Mouse (Mus musculus) forebrain, embryonic 16.5 days (tissue): ENCODE data around the gene Zfp990. TPM values are rescaled to one million over a fixed set of nuclear protein-coding genes. Genes with fewer than 3 reads are reported as not detected.
"Not testable (repeated sequence)": the region's sequence is repeated elsewhere in the genome, so short reads cannot be mapped to it uniquely, and the experiment has no call there.

Experiments
- ATAC-seq: fragments of 200-750 bp; cut with Nextera tagmentation; 2 replicates; pipeline ENCODE4 v1.8.0; 2017; ENCODE audit warnings: mild to moderate bottlenecking, moderate library complexity
- H3K27ac ChIP-seq: fragments of 300-500 bp; sonication (generic); 2 replicates; pipeline ENCODE4 v1.5.1; 2014; ENCODE audit warnings: low read length, control low read depth
- H3K27me3 ChIP-seq: fragments of 300-500 bp; sonication (generic); replicated peaks from 2 replicates; pipeline ENCODE4 v1.6.1; 2014; ENCODE audit warnings: low read length; ENCODE audit not compliant: control insufficient read depth, insufficient read depth
- H3K36me3 ChIP-seq: fragments of 300-500 bp; sonication (generic); 2 replicates; pipeline ENCODE4 v1.6.1; 2014; ENCODE audit not compliant: control insufficient read depth, insufficient read depth
- H3K4me1 ChIP-seq: fragments of 300-500 bp; sonication (generic); replicated peaks from 2 replicates; pipeline ENCODE4 v1.6.1; 2014; ENCODE audit warnings: low read length; ENCODE audit not compliant: control insufficient read depth, insufficient read depth
- H3K4me2 ChIP-seq: fragments of 300-500 bp; sonication (generic); 2 replicates; pipeline ENCODE4 v1.6.1; 2014; ENCODE audit warnings: mild to moderate bottlenecking, low read length, control low read depth
- H3K4me3 ChIP-seq: fragments of 300-500 bp; sonication (generic); replicated peaks from 2 replicates; pipeline ENCODE4 v1.5.1; 2014; ENCODE audit warnings: mild to moderate bottlenecking, low read length, control low read depth
- H3K9ac ChIP-seq: fragments of 300-500 bp; sonication (generic); replicated peaks from 2 replicates; pipeline ENCODE4 v1.6.1; 2014; ENCODE audit warnings: low read depth, low read length, control low read depth
- H3K9me3 ChIP-seq: fragments of 300-500 bp; sonication (generic); 2 replicates; pipeline ENCODE4 v1.6.1; 2016; ENCODE audit warnings: low read length; ENCODE audit not compliant: control insufficient read depth
- WGBS: fragments of 180-500 bp; shearing (Covaris S2); extraction: QIAGEN DNeasy Blood & Tissue Kit; methylation state at CpG from one replicate; pipeline ENCODE4 v1.1.7; 2014; 5-methylcytosine and 5-hydroxymethylcytosine counted together
- polyA plus RNA-seq: library from polyadenylated mRNA; unstranded; fragments of >200 nt; fragmentation: Nextera tagmentation; extraction: Ambion mirVana; gene quantifications from 2 replicates; pipeline ENCODE4 v1.2.1, GENCODE M21; 2015

The Zfp990 gene
- polyA plus RNA-seq, 1 experiment from 2014 or later: not detected

DNA sequence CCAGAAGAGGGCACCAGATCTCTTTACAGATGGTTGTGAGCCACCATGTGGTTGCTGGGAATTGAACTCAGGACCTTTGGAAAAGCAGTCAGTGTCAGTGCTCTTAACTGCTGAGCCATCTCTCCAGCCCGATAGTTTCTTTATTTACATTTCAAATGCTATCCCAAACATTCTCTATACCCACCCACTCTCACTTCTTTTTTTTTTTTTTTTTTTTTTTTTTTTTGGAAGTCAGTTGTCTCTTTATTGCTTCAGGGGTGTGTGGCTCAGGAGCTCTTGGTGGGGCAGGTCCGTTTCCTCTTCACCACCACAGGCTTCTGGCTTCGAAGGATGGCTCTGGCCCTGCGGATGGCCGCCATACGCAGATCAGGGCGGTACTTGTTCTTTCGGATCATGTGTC lies 66.1 kb downstream of the Zfp990 start:
- not testable (repeated sequence) for H3K9ac ChIP-seq, H3K4me2 ChIP-seq, H3K27me3 ChIP-seq, H3K4me1 ChIP-seq, H3K9me3 ChIP-seq, H3K4me3 ChIP-seq, H3K27ac ChIP-seq, H3K36me3 ChIP-seq, ATAC-seq
- 92% methylated on average over 8 of the region's 8 CpGs for WGBS

DNA sequence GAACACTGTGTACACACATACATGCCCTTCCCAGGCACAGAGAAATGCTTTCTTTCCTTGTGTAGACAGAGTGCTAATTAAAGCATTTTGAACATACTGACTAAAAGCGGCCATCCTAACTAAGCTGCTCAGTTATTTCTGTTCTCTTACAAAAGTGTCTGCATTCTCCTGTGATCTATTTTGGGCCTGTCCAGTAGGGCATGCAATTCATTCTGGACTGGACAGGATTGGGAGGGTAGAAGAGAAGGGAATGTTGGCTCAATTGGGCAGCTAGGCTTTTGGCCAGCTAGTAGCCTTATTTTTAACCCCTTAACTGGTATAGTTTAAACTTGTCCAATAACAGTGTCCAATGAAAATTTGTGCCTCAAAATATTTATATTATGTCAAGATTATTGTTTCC lies 69.8 kb downstream of the Zfp990 start:
- H3K4me2 ChIP-seq, ATAC-seq, H3K9me3 ChIP-seq, H3K27me3 ChIP-seq, H3K4me1 ChIP-seq, H3K27ac ChIP-seq, H3K36me3 ChIP-seq, H3K9ac ChIP-seq, H3K4me3 ChIP-seq: not testable (repeated sequence)
- 89% methylated on average over 1 of the region's 1 CpGs for WGBS

DNA sequence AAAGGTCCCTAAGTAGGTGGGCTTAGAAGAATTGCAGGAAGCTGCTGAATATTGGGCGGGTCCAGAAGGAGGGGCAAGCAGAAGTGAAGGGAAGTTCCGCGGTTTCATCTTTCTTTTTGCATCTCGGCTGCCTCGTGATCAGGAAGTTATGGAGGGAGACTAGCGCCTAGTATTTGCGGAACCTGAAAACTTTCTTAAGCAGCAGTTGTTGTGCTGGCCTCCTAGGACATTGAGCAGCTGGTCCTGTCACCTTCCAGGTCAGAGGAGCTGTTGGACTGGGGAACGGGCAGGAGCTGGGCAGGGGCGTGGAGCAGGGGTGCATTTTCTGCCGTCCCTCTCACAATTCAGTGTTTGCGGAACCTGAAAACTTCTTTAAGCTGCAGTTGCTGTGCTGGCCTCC lies 74.5 kb downstream of the Zfp990 start, which contains the start of gene Gm13212:
Gene Gm13212, plus strand, starts transcription at position 89 of the 400 bp plus-strand sequence.
- not testable (repeated sequence) for H3K4me1 ChIP-seq, H3K4me2 ChIP-seq, H3K4me3 ChIP-seq, H3K9ac ChIP-seq, H3K27me3 ChIP-seq, ATAC-seq, H3K9me3 ChIP-seq, H3K36me3 ChIP-seq, H3K27ac ChIP-seq
- 22% methylated on average over 11 of the region's 11 CpGs for WGBS

DNA sequence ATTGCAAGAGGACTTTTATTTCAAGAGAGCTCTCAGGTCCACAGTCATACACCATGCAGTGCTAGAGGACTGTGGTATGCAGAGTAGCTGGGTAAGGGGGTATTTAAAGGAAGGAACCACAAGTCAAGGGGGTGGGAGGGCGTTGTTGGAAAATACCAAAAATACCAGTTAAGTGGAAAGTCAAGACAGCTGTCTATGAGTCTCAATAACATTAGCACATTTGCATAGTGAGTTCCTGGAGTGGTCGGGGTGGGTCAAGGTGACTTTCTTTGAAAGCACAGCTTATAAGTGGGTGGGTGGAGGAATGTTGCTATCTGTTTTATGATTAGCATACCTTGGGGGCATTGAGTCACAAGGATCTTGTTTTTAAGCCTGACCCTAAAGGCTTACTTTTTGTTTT lies 75.5 kb downstream of the Zfp990 start:
- not testable (repeated sequence) for H3K4me1 ChIP-seq, H3K4me3 ChIP-seq, H3K9ac ChIP-seq, ATAC-seq, H3K36me3 ChIP-seq, H3K9me3 ChIP-seq, H3K4me2 ChIP-seq, H3K27ac ChIP-seq, H3K27me3 ChIP-seq
- WGBS: 82% methylated on average over 2 of the region's 2 CpGs

Other genes starting within 250 kb of the Zfp990 start
- gene Tnfrsf8, start 195.6 kb upstream of the Zfp990 start, polyA plus RNA-seq: 0.27 and 0.81 TPM in 2 replicates
- 0.18 and 0.35 TPM in 2 replicates for gene Gm13212, start 74.4 kb downstream of the Zfp990 start, polyA plus RNA-seq
- gene Zfp980, start 159.9 kb downstream of the Zfp990 start, polyA plus RNA-seq: not detected in 2 replicates